Mouse (Mus musculus): ENCODE measurements at regions not wholly inside any gene's neighbourhood (a gene's known extent, or its start where the extent isn't known, plus 50 kb on each side); places are given as distances from the start of the nearest gene placed in this dataset.
A peak's percentile ranks its signal among the peaks of the same experiment; 100 is the strongest.

DNA sequence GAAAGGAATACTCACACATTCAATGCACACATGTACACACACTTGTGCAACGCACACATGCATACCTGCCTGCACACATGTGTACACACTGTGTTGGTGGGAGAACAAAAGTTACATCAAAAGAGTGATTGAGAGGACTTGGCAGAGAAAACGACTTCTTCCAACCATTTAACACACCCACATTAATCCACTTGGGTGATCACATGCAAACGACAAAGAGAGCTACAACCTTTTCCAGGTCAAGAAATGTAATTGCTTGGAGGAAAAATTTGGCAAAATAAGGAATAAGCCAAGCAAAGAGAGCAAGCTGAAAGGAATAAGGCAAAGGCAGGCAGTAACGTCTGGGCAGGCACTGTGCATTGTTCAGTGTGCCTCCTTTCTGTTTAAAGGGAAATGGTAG lies 67.3 kb downstream of the C1d start:
- DNase-seq (ENCODE audit: low read depth) = no peak

DNA sequence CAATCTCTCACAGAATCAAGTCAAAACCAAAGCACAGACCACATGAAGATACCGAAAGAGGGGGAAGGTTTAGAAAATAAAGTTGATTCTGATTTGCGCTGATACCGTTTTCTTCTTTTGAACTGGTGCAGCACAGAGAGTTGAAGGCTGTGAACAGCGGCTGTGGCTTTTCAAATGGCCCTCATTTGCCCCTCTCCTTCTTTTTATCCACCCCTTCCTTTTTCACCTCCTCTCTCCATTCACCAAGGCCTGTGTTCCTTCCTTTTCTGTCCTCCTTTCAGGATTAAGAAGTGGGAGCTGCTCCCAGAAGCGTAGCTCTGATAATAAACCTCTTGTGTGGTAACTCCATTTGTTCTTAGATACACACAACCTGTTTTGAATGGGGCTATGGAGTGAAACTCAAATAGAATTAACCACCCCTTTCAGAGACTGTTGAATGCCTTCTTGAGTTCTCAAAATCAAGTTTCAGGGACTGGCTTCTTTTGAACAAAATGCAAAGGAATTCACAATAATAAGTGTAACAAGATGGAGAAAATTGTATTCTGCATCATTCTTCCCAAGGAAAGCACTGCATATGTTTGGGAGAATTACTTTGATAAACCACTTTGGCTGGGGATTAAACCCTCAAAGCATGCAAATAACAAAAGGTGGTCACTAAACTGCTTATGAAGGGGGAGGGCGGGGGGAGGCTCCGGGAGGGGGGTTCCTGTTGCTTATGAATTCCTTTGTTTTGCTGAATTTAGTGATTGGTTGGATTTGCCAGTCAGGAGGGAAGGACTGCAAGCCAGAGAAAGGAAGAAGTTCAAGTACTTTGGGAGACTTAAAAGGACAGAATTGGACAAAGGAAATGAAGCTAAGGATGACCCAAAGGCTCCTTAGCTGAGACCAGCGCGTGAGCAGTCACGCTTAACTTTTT lies 68.6 kb downstream of the C1d start:
- no peak for DNase-seq (ENCODE audit: low read depth)

DNA sequence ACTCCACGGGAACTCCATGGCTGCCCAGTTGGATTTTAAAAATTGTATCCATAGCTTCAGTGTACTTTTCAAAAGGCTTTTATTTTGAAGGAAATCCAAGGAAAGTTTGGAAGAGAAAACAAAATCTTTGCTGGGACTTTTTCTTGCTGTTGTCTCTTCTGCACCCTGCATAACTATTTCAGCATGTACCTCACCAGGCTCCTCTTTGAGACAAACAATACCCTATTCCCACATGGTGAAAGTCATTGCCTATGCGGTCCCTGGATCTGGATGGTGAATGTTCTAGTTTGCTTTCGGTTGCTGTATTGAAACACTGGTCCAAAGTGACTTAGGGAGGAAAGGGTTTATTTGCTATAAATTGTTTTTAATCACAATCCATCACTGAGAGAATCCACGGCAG lies 69.3 kb downstream of the C1d start:
- DNase-seq (ENCODE audit: low read depth) = no peak

DNA sequence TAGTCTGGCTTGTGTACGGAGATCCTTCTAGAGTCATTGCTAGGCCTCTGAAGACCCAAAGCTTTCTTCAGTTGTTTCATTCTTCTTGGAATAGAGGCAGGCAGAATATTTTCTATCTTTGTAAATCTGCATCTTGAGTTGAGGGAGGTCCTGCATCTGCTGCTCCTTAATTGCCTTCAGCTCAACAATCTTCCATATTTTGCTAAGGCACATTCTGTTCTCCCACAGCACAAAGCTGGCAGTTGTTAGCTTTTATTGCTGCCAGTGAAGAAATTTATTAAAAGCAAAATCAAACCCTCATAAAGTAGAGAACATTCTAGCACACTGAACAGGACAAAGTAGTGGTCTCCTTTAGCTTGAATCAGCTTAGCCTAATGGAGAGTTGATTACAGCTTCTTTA lies 94.1 kb downstream of the C1d start:
- no peak for DNase-seq (ENCODE audit: low read depth)

DNA sequence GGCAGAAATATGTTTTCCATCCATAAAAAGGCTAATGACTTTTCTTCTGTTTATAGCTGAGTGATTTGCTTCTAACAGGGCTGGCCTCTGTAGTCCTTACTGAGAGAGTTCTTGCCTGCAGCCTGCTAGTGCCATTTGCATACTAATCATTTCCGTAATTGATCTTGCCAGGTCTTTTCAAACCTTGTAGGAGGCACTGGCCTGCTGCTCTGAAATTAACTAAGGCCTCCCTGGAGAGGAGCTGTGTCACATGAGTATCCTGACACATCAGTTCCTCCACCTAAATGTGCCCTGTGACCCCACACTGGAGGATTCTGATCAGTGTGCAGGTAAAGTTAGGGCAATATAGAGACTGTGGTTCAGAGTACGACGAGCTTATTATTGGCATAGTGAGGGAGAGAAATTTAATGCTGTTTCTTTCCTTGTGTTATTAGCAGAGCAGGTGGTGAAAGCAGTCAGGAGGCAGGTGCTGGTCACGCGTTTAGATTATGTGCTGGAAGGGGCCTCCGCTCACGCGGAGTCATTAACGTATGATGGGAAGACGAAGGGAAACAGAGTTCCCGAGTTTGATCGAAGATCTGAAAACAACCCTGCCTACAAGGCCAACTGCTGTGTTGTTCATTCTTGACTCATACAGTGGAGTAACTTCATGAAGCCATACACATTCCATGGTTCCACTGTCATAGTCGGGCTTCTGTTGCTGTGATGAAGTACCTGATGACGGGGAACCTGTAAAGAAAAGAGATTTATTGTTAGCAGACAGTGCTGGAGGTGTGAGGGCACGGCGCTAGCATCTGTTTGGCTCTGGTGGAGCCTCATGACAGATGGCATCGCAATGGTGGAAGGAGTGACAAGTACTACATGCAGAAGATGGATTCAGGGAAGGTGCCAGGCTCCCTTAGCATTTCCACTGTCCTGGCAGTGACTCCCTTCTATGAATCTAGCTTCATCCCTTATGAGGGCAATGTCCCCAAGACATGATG lies 95.1 kb downstream of the C1d start:
- DNase-seq (ENCODE audit: low read depth) = no peak

DNA sequence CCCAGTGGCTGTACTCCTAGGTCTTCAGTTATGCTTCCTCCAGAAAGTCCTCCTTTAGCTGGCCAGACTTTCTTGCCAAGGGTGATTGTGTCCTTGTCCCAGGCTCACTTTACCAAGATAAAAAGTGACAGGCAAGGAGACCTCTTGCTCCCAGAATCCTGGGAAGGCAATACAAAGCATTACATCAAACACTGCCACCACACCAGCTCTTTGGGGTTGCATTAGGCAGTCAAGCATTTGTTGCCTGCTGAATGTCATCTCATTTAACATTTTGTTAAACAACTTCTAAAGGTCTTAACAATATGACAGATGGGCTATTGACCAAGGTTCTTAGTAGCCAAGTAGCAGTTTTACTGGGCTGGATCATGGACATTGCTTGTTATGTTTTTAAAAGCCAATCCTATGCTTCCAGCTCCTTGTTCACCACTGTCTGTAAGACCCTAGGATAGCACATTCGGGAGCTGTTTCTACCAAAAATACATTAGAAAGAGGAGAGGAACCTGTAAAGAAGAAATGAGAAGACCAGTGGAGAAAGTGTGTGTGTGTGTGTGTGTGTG lies 102.4 kb downstream of the C1d start:
- no peak for DNase-seq (ENCODE audit: low read depth)

DNA sequence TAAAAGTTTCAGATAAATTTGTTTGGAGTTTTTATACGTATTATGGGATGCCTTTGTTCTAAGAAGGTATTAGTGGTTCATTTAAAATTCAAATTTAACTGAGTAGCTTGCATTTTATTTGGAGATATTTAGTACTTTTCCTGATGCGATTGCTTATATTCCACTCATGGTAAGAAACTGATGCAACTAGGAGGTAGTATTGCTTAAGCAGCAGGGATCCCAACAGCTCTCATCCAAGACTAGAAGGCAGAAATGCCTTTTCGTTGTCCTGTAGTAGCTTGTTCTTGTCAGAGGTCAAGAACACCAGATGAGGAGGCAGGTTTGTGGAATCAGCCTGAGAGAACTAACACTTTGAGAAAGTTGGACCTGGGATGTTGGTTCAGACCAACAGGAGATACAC lies 120.5 kb downstream of the C1d start:
- DNase-seq (ENCODE audit: low read depth) = no peak

DNA sequence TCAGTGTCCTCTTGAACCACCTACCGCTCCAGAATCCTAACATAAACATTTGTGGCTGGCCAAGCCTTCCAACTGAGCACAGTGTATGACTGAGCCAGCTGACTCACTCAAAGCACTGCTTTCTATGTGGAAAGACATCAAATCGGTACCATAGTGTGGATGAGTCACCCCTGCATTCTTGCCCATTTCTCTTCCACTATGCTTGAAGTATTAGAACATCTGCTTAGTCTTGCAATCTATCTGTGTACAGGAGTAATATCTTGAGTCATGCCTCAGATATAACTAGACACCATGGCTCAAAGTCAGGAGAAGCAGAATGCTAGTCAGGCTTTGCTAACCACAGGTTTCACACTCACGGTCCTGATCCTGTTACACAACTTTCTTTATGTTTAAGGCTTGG lies 129.4 kb downstream of the C1d start:
- DNase-seq (ENCODE audit: low read depth) = peak; percentile 39

DNA sequence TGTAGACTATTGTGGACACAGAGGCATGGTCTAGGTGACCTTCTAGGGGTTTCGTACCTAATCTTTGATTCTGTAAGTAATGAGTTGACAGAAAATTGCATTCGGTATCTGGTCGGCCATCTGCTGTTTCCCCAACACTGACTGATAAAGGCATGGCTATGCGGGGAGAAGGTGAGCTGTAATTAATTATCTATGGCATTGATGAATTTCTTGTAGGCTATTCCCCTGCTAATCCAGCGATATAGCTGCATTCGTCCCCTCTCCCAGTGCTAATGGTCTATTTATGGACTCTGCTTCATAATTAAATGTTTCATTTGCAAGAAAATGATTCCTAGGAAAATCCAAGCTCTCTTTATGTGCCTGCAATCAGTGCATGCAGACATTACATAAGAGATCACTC lies 136.5 kb downstream of the C1d start:
- DNase-seq (ENCODE audit: low read depth) = no peak

DNA sequence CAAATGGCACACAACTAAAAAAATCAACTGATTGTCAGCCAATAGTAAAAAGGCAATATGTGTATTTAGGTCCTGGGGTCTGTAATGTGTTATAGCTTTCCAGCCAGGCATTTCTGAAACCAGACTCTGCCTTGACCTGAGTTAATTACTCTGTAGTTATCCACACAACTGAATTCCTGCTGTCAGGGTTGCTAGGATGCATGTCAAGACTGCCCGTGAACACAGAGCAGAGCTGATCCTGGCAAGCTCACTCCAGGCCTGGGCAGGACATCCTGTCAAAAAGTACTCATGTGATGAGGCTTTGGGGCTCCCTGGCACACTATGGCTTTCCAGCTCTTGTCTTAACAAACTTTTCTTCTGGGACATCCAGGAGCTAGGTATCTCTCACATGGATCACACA lies 157.2 kb downstream of the C1d start:
- no peak for DNase-seq (ENCODE audit: low read depth)

DNA sequence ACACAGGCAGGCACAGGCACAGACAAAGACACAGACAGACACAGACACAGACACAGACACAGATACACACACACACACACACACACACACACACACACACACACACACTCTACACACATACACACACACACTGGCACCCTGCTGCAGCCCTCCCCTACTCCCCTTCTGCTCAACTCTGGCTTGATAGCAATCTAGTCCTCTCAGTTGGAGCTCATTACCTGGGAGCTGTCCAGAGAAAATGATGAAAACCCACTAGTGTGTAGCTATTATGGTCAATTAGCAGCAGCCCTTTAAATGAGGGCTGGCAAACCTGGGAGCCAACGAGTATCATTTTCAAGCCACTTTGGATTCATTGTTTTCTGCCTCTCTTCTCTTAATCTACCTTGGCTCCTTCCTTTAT lies 157.8 kb downstream of the C1d start:
- no peak for DNase-seq (ENCODE audit: low read depth)

DNA sequence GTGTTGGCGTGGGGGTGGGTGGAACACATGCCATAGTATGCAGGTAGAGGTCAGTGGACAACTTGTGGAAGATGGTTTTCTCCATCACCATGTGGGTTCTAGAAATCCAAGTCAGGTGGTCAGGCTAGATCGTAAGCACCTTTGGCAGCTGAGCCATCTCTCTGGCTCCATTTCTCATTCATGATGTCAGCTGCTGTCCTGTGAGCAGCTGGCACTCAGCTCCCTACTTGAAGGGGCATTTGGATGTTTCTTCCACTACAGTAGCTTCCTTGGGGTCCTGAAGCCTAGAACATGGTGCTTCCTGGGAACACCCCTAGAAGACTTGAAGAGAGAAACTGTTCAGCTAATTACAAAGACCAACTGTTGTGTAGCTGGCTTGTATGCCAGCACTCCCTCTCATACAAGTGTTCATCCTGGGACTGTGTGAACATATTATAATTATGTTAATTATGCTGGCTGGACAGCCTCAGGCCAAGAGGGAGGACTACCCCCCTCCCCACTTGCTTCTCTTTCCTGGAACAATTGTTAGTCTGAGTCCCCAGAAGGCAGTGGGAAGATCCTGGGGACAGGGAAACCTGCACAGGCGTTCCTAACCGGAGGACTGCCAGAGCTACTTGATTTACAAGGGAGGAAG lies 160.4 kb downstream of the C1d start:
- DNase-seq (ENCODE audit: low read depth) = no peak

DNA sequence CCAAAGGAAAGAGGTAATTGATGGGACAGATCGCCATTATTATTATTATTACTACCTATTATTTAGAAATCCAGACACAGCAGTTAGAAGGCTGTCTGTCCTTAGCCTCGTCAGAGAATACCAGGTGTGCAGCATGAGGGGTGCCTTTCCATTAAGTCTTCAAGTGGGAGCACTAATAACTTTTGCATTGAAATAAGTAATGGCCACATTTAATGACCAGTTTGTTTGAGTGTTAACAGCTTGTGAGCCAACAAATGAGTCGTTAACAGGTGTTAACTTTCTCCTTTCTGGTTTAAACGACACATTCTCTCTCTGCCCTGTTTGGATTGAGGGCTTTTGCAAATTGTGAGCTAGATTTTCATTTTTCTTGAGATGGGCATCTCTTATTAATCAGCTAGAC lies 184.8 kb downstream of the C1d start:
- DNase-seq (ENCODE audit: low read depth) = no peak

DNA sequence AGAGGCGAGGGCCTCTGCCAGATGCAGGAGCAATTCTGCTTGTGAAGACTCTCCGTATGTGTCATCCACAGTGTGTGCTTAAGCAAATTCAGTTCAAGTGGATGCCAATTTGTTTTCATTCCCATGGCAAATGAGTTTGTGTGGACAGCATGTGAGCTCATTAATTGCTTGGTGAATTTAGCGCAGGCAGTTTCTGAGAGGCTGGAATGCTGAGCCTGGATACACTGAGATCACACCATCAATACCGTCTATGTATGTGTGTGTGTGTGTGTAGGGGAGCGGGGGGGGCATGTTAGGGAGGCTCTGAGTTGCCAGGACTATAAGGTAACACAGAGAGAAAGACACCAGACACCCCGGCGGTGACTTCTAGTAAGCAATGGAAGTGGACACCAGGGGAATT lies 191.9 kb downstream of the C1d start:
- no peak for DNase-seq (ENCODE audit: low read depth)

DNA sequence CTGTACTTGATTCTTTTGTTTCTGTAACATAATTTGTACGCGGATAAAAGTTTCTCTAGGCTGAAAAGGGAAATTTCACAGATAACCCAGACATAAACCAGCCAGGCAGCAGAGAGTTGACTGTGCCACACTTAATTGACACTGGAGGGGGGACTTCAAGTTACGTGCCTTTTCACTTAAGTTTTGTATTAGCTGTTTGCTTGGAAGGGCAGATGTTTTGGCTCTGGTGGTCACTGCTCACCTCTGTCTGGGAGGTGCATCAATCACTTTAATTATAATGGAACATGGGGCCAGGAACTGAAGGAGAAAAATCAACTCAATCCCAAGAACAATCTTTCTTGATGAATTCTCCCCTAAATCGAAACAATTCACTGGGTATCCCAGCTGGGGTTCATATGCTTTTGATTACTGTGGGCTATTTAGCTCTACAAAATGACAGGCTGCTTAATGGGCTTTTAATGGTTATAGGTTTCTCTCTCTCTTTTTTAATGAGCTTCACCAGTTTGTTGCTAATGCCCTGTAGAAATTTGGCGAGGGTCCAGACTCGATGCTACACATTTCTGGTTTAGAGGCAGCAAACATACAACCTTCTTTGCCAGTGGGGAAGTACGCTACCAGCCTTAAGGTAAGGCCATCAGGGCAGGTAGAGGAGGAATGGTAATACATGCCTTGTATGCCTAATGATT lies 193.1 kb downstream of the C1d start:
- DNase-seq (ENCODE audit: low read depth) = no peak

DNA sequence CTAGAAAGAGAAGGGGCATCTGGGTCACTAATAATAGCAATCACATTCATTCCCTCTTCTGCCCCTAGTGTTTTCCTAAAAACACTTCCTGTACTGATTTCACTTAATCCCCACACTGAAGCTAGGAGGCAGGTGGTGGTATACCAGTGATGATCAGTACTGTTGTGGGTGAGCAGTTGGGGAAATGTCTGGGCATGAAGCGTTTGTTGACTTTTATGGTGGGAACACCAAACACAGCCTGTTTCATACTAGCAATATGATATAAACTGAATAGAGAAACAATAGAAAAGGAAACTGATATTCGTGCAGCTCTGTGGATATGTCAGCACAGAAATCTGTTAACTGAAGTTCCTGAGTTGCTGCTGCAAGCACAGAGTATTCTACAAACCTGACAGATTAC lies 194.1 kb downstream of the C1d start:
- no peak for DNase-seq (ENCODE audit: low read depth)

DNA sequence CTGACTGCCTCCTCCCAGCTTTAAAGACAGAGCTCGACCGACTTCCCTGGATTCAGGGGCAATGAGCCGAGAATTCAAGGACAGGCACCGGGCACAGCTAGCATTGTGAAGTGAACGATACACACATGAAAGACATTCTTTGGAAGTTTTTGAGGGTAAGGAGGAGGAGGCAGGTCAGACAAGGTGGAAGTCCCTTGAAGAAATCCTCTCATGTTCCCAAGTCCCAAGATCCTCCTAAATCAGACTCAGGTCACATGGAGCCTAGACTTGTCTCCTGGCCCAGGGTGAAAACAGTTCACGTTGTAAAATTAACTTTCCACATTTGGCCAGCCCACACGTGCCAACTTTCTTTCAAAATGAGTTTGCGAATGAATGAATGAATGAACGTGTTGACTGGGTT lies 196.2 kb downstream of the C1d start:
- no peak for DNase-seq (ENCODE audit: low read depth)

DNA sequence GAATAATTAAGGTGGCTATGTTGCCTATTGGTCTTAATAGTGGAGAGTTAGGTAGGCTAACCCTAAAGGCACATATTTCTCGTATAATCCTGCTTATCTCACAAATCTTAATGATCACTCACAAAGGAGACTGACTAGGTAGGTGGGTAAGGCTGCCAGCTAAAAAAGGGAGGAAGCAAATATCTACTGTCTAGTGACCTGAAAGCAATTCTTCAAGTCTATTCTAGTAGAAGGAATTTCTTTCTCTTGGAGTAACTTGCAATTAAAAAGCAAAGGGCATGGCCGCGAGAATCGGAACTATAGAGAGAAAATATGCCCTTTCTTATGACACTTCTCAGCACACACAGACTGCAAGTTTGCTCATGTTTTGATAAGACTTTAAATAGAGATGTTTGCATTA lies 201.6 kb downstream of the C1d start:
- no peak for DNase-seq (ENCODE audit: low read depth)

DNA sequence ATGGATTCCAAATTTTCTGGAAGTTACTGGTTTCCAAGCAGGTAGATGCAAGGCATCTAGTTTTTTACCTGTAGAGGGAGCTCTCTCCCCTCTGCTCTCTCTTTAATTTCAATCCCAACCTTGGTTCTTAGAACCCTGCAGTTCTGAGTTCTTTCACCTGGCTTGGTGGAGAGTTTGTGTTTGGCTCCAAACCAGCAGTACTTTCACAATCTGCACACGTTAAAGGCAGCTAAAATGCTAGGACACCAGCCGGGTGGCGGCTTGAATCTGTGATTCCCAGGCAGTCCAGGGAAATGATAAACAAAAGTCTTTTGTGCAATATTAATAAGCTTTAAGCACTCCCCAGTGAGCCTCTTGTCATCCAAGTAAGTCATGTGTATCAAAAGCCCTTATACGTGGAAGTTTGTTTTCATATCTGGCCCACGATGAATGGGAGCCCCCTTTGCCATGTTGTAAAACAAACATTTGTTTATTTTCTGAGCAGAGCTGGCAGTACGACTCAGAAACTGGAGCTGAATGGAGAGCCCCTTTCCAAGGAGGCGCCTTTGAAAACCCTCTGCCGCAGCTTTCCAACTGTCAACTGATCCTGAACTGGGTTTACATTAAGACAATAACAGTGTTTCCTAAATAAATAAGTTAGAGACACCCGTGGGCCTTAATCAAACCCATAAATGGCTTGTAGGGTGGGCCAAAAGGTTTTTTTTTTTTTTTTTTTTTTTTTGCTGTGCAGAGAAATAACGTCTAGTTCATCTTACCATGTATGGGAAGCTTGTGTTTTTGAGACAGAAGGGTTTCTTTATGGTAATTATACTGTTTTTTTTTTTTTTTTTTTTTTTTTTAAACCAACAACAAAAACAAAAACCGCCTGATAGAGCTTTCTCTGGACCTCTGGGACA lies 202.9 kb downstream of the C1d start:
- DNase-seq (ENCODE audit: low read depth) = peak; percentile 42

DNA sequence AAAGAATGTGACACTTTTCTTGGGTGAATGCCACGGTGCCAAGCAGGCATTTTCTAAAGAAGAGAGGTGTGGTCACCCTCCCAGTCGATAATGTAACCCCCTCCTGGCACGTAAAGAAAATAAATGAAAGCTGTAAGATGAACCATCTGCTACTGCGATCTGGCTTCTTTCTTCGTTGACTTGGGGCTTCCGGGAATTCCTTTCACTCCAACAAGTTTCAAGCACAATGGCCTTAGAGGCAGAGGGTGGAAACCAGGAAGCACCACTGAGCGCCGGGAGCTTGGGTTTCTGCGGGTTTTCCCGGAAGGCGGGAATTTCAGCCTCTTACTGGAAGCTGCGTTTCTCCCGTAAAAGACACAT lies 203.5 kb downstream of the C1d start:
- DNase-seq (ENCODE audit: low read depth) = no peak

DNA sequence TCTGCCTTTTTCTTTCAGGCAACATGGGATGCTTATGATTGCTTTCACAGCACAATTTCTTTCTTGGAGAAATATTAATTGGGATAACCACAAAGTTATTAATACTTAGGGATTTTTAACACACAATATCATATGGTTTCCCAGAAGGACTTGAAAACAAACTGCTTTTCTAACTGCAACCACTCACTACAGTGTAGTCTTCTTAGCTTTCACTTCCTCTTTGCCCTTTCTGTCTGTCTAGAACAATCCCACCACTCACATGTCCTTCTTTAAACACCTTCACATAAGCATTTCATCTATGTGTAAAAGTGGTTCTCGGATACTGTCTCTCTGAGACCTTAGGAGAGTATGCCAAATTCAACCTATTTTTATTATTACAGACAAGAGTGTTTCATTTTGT lies 204.3 kb downstream of the C1d start:
- DNase-seq (ENCODE audit: low read depth) = no peak
